Mouse (Mus musculus): ENCODE results near the gene Olfr970. TPM values are rescaled to one million over a fixed set of nuclear protein-coding genes. Genes with fewer than 3 reads are reported as not detected.
"Not testable (repeated sequence)": the region's sequence is repeated elsewhere in the genome, so short reads cannot be mapped to it uniquely, and the experiment has no call there.

Olfr970 gene
- total RNA-seq (2021) = not detected
- long read RNA-seq, experiment 1 = 0 reads
- long read RNA-seq, experiment 2 = 0 reads

DNA sequence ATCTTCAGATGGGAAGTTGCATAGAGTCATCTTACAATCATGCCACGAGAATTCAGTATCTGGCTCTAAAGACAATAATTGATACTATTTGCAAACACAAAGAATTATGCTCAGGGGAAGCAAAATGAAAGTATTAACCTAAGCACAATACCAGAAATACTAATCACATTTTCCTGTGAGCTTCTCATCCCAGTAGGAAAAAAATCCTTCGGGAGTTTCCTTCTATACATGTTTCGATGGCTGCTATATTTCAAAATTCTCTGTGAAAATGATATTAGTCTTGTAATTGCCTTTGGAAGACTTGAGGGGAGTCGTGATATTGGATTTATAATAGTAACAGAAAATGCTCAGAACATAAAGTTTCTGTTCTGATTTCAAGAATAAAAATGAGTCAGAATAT is at the start of gene Olfr970:
Gene Olfr970 (plus strand): TSS at position 301 of the 400 bp plus-strand sequence.
- intact Hi-C loops (cut with DNase I; ENCODE audit: low total_unique reads) = no loop called here
- no peak for DNase-seq

- DNase-seq = no peak
- intact Hi-C loops (cut with DNase I; ENCODE audit: low total_unique reads) = no loop called here
Observed at GRCm38 (mm10) chr9:39783153-39783552, 25.5 kb upstream of the Olfr970 start, which contains the start of gene Olfr968. Gene Olfr968 (minus strand): TSS chr9:39783253.

DNA sequence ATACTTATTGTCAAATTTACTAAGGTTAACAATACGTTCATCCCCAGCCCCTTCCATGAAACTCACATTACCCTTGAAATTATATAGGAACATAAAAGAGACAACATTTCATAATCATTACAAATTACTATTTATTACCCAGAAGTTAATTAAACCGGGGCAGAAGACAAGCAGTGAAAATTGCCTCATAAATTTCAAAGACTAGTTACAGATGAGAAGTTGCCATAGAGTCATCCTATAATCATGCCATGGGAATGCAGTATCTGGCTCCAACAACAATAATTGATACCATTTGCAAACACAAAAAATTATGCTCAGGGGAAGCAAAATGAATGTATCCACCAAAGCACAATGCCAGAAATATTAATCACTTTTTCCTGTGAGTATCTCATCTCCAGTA is 18.1 kb upstream of the Olfr970 start, which contains the start of gene Olfr969:
Gene Olfr969 (plus strand): TSS at position 388 of the 400 bp plus-strand sequence.
- intact Hi-C loops (cut with DNase I; ENCODE audit: low total_unique reads) = no loop called here
- no peak for DNase-seq

- intact Hi-C loops (cut with DNase I; ENCODE audit: low total_unique reads); DNase-seq: not testable (repeated sequence)
Observed at GRCm38 (mm10) chr9:39836576-39836975, 27.9 kb downstream of the Olfr970 start, which contains the start of gene Olfr971. Gene Olfr971 (plus strand): TSS chr9:39836876.

DNA sequence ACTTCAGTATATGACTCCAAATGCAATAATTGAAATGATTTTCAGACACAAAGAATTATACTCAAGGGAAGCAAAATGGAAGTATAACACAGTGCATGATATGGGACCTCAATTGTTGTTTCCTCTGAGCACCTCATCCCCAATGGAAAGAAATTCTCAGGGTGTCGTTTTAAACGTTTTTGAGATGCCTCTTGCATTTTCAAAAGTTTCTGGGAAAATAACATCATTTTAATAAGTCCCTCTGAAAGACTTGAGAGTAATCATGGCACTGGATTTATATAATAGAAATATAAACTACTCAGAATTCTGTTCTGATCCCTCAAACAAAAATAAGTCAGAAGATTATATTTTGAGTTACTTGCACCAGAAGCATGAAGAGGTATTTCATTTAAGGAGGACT is 57.5 kb downstream of the Olfr970 start, which contains the start of gene Olfr972:
Gene Olfr972 (plus strand): TSS at position 301 of the 400 bp plus-strand sequence.
- no peak for DNase-seq
- intact Hi-C loops (cut with DNase I; ENCODE audit: low total_unique reads) = no loop called here

Other genes with a start within 250 kb of the Olfr970 start
- not detected for gene Olfr959, start 233.3 kb upstream of the Olfr970 start, total RNA-seq (2021)
- gene AW551984, start 204.5 kb upstream of the Olfr970 start, total RNA-seq (2021) = 10 to 100 TPM; 51.9 to 71.0 TPM
- gene Olfr148, start 198.2 kb upstream of the Olfr970 start, total RNA-seq (2021) = not detected
- not detected for gene Olfr960, start 187.5 kb upstream of the Olfr970 start, total RNA-seq (2021)
- not detected for gene Olfr961, start 163.8 kb upstream of the Olfr970 start, total RNA-seq (2021)
- gene Olfr963, start 141.7 kb upstream of the Olfr970 start, total RNA-seq (2021) = not detected
- not detected for gene Olfr149, start 101.7 kb upstream of the Olfr970 start, total RNA-seq (2021)
- not detected for gene Olfr965, start 97.5 kb upstream of the Olfr970 start, total RNA-seq (2021)
- gene Olfr150, start 77.9 kb upstream of the Olfr970 start, total RNA-seq (2021) = not detected
- gene Olfr967, start 62.6 kb upstream of the Olfr970 start, total RNA-seq (2021) = not detected
- gene Olfr968, start 25.6 kb upstream of the Olfr970 start, total RNA-seq (2021) = not detected
- gene Olfr969, start 17.9 kb upstream of the Olfr970 start, total RNA-seq (2021) = not detected
- not detected for gene Olfr971, start 28.0 kb downstream of the Olfr970 start, total RNA-seq (2021)
- not detected for gene Olfr972, start 57.6 kb downstream of the Olfr970 start, total RNA-seq (2021)
- gene Olfr229, start 98.5 kb downstream of the Olfr970 start, total RNA-seq (2021) = not detected
- gene Olfr974, start 128.6 kb downstream of the Olfr970 start, total RNA-seq (2021) = not detected
- not detected for gene Olfr975, start 143.2 kb downstream of the Olfr970 start, total RNA-seq (2021)
- not detected for gene Olfr976, start 152.3 kb downstream of the Olfr970 start, total RNA-seq (2021)
- not detected for gene Olfr978, start 183.3 kb downstream of the Olfr970 start, total RNA-seq (2021)
- gene Olfr979, start 194.6 kb downstream of the Olfr970 start, total RNA-seq (2021) = not detected
- gene Olfr980, start 200.7 kb downstream of the Olfr970 start, total RNA-seq (2021) = not detected
- not detected for gene Olfr981, start 212.6 kb downstream of the Olfr970 start, total RNA-seq (2021)